Mouse (Mus musculus): ENCODE data around the gene Hist3h2ba. TPM values are rescaled to one million over a fixed set of nuclear protein-coding genes. Genes with fewer than 3 reads are reported as not detected.

The Hist3h2ba gene
- total and polyA plus RNA-seq, 3 experiments = 6.0 to 23.2 TPM; not detected in 1

GRCm38 (mm10) chr11:58977607-58978026 lies 28.9 kb downstream of the Hist3h2ba start:
- Histone ChIP-seq H3K36me3 (replicated peaks) (peaks cover 50% of the 10 kb centered on the region), H3K27me3 (ENCODE audit: insufficient read depth, low read length) (no peaks in the 10 kb centered on the region), H3K4me1 (ENCODE audit: insufficient read depth, low read depth, low read length) (peaks cover 57% of the 10 kb centered on the region), H3K4me3 (ENCODE audit: low read depth, low read length) (peak overlapping the region; percentile 98), H3K9me3 (replicated peaks) (no peaks in the 10 kb centered on the region)
- ATAC-seq (ENCODE audit: extremely low read depth, insufficient number of reproducible peaks, low FRiP score, poor library complexity, severe bottlenecking) (no peak), DNase-seq (ENCODE audit: low spot score) (no peak)
- no peak for TF ChIP-seq POLR2AphosphoS5 (IDR thresholded peaks at IDR 0.05; ENCODE audit: insufficient replicate concordance, low read depth, low read length)
- no peak for TF ChIP-seq GATA1 (IDR thresholded peaks at IDR 0.05; ENCODE audit: borderline replicate concordance, low read length)
- no peak for TF ChIP-seq GATA2 (IDR thresholded peaks at IDR 0.05; ENCODE audit: borderline replicate concordance, low read depth, low read length)
- no peak for TF ChIP-seq CTCF (IDR thresholded peaks at IDR 0.05; ENCODE audit: low read depth, low read length)
- no peak for TF ChIP-seq TAL1 (conservative IDR thresholded peaks at IDR 0.05; ENCODE audit: low read depth, low read length)

GRCm38 (mm10) chr11:58978027-58978705 lies 29.4 kb downstream of the Hist3h2ba start, which contains the start of gene Trim11:
Trim11 (plus strand) TSS chr11:58978093.
- TF ChIP-seq GATA2 (IDR thresholded peaks at IDR 0.05; ENCODE audit: borderline replicate concordance, low read depth, low read length) (no peak), CTCF (IDR thresholded peaks at IDR 0.05; ENCODE audit: low read depth, low read length) (no peak), TAL1 (conservative IDR thresholded peaks at IDR 0.05; ENCODE audit: low read depth, low read length) (no peak), POLR2AphosphoS5 (IDR thresholded peaks at IDR 0.05; ENCODE audit: insufficient replicate concordance, low read depth, low read length) (no peak), GATA1 (IDR thresholded peaks at IDR 0.05; ENCODE audit: borderline replicate concordance, low read length) (no peak)

GRCm38 (mm10) chr11:58978706-58979030 lies 29.9 kb downstream of the Hist3h2ba start:
- ATAC-seq (ENCODE audit: extremely low read depth, insufficient number of reproducible peaks, low FRiP score, poor library complexity, severe bottlenecking) (no peak), DNase-seq (ENCODE audit: low spot score) (no peak)
- Histone ChIP-seq H3K9me3 (replicated peaks) (no peaks in the 10 kb centered on the region), H3K4me1 (ENCODE audit: insufficient read depth, low read depth, low read length) (peaks cover 64% of the 10 kb centered on the region), H3K27me3 (ENCODE audit: insufficient read depth, low read length) (no peaks in the 10 kb centered on the region), H3K4me3 (ENCODE audit: low read depth, low read length) (peak overlapping the region; percentile 98), H3K36me3 (replicated peaks) (peaks cover 57% of the 10 kb centered on the region)
- no peak for TF ChIP-seq TAL1 (conservative IDR thresholded peaks at IDR 0.05; ENCODE audit: low read depth, low read length)
- TF ChIP-seq POLR2AphosphoS5 (IDR thresholded peaks at IDR 0.05; ENCODE audit: insufficient replicate concordance, low read depth, low read length) = no peak
- TF ChIP-seq GATA2 (IDR thresholded peaks at IDR 0.05; ENCODE audit: borderline replicate concordance, low read depth, low read length) = no peak

More at GRCm38 (mm10) chr11:58978027-58978705, 29.4 kb downstream of the Hist3h2ba start, which contains the start of gene Trim11:
- DNase-seq (ENCODE audit: low spot score) (peak; percentile 84), ATAC-seq (ENCODE audit: extremely low read depth, insufficient number of reproducible peaks, low FRiP score, poor library complexity, severe bottlenecking) (peak; percentile 46; the same call in 1 of the 2 replicates)
- peaks cover 63% of the 10 kb centered on the region for H3K4me1 ChIP-seq (ENCODE audit: insufficient read depth, low read depth, low read length)
- H3K4me3 ChIP-seq (ENCODE audit: low read depth, low read length) = peak within 1 kb of the TSS; percentile 98
- H3K36me3 ChIP-seq (replicated peaks) = peaks cover 54% of the 10 kb centered on the region
- no peaks in the 10 kb centered on the region for H3K9me3 ChIP-seq (replicated peaks)
- no peaks in the 10 kb centered on the region for H3K27me3 ChIP-seq (ENCODE audit: insufficient read depth, low read length)

GRCm38 (mm10) chr11:58979183-58979582 lies 30.5 kb downstream of the Hist3h2ba start:
- Histone ChIP-seq H3K4me3 (ENCODE audit: low read depth, low read length) (peak overlapping the region; percentile 98), H3K9me3 (replicated peaks) (no peaks in the 10 kb centered on the region), H3K36me3 (replicated peaks) (peaks cover 57% of the 10 kb centered on the region), H3K27me3 (ENCODE audit: insufficient read depth, low read length) (no peaks in the 10 kb centered on the region), H3K4me1 (ENCODE audit: insufficient read depth, low read depth, low read length) (peaks cover 64% of the 10 kb centered on the region)
- DNase-seq (ENCODE audit: low spot score) = no peak
- TF ChIP-seq POLR2AphosphoS5 (IDR thresholded peaks at IDR 0.05; ENCODE audit: insufficient replicate concordance, low read depth, low read length) (no peak), CTCF (IDR thresholded peaks at IDR 0.05; ENCODE audit: low read depth, low read length) (no peak), GATA2 (IDR thresholded peaks at IDR 0.05; ENCODE audit: borderline replicate concordance, low read depth, low read length) (no peak), GATA1 (IDR thresholded peaks at IDR 0.05; ENCODE audit: borderline replicate concordance, low read length) (no peak), TAL1 (conservative IDR thresholded peaks at IDR 0.05; ENCODE audit: low read depth, low read length) (no peak)
- ATAC-seq (ENCODE audit: extremely low read depth, insufficient number of reproducible peaks, low FRiP score, poor library complexity, severe bottlenecking) = no peak

GRCm38 (mm10) chr11:58979661-58980060 lies 30.9 kb downstream of the Hist3h2ba start:
- Histone ChIP-seq H3K4me1 (ENCODE audit: insufficient read depth, low read depth, low read length) (peaks cover 64% of the 10 kb centered on the region), H3K27me3 (ENCODE audit: insufficient read depth, low read length) (no peaks in the 10 kb centered on the region), H3K9me3 (replicated peaks) (no peaks in the 10 kb centered on the region), H3K36me3 (replicated peaks) (peaks cover 57% of the 10 kb centered on the region), H3K4me3 (ENCODE audit: low read depth, low read length) (peak overlapping the region; percentile 98)
- no peak for DNase-seq (ENCODE audit: low spot score)
- no peak for TF ChIP-seq POLR2AphosphoS5 (IDR thresholded peaks at IDR 0.05; ENCODE audit: insufficient replicate concordance, low read depth, low read length)
- no peak for TF ChIP-seq GATA1 (IDR thresholded peaks at IDR 0.05; ENCODE audit: borderline replicate concordance, low read length)
- no peak for TF ChIP-seq TAL1 (conservative IDR thresholded peaks at IDR 0.05; ENCODE audit: low read depth, low read length)
- no peak for TF ChIP-seq CTCF (IDR thresholded peaks at IDR 0.05; ENCODE audit: low read depth, low read length)
- TF ChIP-seq GATA2 (IDR thresholded peaks at IDR 0.05; ENCODE audit: borderline replicate concordance, low read depth, low read length) = no peak
- no peak for ATAC-seq (ENCODE audit: extremely low read depth, insufficient number of reproducible peaks, low FRiP score, poor library complexity, severe bottlenecking)

GRCm38 (mm10) chr11:58980381-58980990 lies 31.8 kb downstream of the Hist3h2ba start:
- no peaks in the 10 kb centered on the region for H3K9me3 ChIP-seq (replicated peaks)
- no peaks in the 10 kb centered on the region for H3K27me3 ChIP-seq (ENCODE audit: insufficient read depth, low read length)
- peaks cover 67% of the 10 kb centered on the region for H3K4me1 ChIP-seq (ENCODE audit: insufficient read depth, low read depth, low read length)
- H3K36me3 ChIP-seq (replicated peaks) = peaks cover 63% of the 10 kb centered on the region
- no peak for TF ChIP-seq POLR2AphosphoS5 (IDR thresholded peaks at IDR 0.05; ENCODE audit: insufficient replicate concordance, low read depth, low read length)
- peak overlapping the region; percentile 98 for H3K4me3 ChIP-seq (ENCODE audit: low read depth, low read length)
- no peak for ATAC-seq (ENCODE audit: extremely low read depth, insufficient number of reproducible peaks, low FRiP score, poor library complexity, severe bottlenecking)
- DNase-seq (ENCODE audit: low spot score) = no peak

Measured in G1E (cell line).